Mouse (Mus musculus): ENCODE measurements around the gene Slc9a9. TPM values are rescaled to one million over a fixed set of nuclear protein-coding genes. Genes with fewer than 3 reads are reported as not detected.

The Slc9a9 gene
- polyA plus RNA-seq, 1 experiment from 2014 or later, result 6.1 TPM

DNA sequence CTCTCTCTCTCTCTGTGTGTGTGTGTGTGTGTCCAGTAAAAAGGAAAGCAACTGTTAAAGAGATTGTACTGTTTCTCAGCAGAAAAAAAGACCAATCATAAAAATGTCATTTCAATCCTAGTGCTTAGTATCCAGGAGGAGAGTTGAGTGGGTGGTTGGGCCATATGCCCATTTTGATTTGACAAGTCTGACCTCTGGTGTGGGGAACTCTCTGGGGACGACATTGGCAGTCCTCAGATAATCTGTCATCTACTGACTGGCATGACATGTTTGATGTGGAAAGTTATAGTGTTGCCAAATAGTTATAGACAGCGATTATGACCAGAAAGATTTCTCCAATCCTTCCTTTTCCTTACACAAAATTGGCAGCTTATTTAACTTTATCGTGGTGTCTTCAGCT lies 71.1 kb downstream of the Slc9a9 start:
- Histone ChIP-seq H3K36me3 (no peaks in the 10 kb centered on the region), H3K27me3 (no peaks in the 10 kb centered on the region), H3K9ac (replicated peaks) (no peak overlapping the region), H3K4me1 (replicated peaks) (0 out of 2 replicates have a peak, but pooled peaks cover 4% of the 10 kb centered on the region), H3K4me3 (replicated peaks) (no peak overlapping the region), H3K4me2 (replicated peaks) (no peak overlapping the region), H3K9me3 (no peaks in the 10 kb centered on the region), H3K27ac (no peak overlapping the region)
- ATAC-seq, result no peak
- 86% methylated on average over 3 of the region's 3 CpGs for WGBS

DNA sequence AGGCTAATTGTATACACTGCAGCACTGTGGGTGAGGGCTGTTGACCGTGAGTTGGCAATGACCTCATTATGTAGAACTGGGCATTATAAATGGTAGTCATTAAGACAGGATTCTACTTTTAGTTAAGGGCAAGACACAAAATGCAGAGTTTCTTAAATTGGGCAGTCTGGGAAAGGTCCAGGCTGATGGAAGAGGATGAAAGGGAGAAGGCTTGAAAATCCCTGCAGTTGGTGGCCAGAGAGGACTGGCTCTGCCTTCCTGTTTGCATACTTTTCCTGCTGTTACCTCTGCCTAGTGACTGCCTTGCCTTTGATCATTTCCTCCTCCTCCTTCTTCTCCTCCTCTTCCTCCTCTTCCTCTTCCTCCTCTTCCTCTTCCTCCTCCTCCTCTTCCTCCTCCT lies 73.6 kb downstream of the Slc9a9 start:
- no peak for ATAC-seq
- no peak overlapping the region for H3K4me3 ChIP-seq (replicated peaks)
- WGBS, result 91% methylated on average over 1 of the region's 1 CpGs
- no peaks in the 10 kb centered on the region for H3K9me3 ChIP-seq
- no peaks in the 10 kb centered on the region for H3K27me3 ChIP-seq
- H3K9ac ChIP-seq (replicated peaks), result no peak overlapping the region
- no peak overlapping the region for H3K27ac ChIP-seq
- H3K4me1 ChIP-seq (replicated peaks), result no peaks in the 10 kb centered on the region
- H3K36me3 ChIP-seq, result no peaks in the 10 kb centered on the region
- H3K4me2 ChIP-seq (replicated peaks), result no peak overlapping the region

- WGBS, result 46% methylated on average over 2 of the region's 2 CpGs
- Histone ChIP-seq H3K27ac (no peak overlapping the region), H3K9me3 (no peaks in the 10 kb centered on the region), H3K4me3 (replicated peaks) (no peak overlapping the region), H3K4me1 (replicated peaks) (peaks cover 14% of the 10 kb centered on the region; the same call in 1 of the 2 replicates), H3K9ac (replicated peaks) (no peak overlapping the region), H3K36me3 (no peaks in the 10 kb centered on the region), H3K4me2 (replicated peaks) (no peak overlapping the region), H3K27me3 (no peaks in the 10 kb centered on the region)
- ATAC-seq, result no peak
Measured at GRCm38 (mm10) chr9:94748503-94748902, 78.8 kb downstream of the Slc9a9 start.

DNA sequence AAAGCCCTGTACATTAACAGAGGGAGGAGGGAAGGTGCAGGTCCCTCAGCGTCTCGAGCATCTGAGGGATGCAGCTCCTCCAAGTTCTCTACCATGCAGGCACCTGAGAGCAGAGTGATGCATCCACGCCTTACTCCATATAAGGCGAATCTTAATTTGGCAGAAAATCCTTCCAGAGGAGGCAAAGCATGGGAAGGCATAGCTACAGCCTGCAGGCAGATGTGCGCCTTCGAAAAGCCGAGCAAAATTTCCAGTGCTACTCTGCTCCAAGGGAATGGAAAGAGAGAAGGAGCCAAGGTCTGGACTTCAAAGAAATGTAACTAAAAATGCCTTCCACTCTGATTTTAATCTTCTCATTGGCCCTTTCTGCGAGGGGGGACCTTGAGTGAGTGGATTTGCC lies 80.5 kb downstream of the Slc9a9 start:
- H3K9me3 ChIP-seq, result no peaks in the 10 kb centered on the region
- peak; percentile 30; the same call in 1 of the 2 replicates for ATAC-seq
- H3K4me3 ChIP-seq (replicated peaks), result no peak overlapping the region
- no peak overlapping the region for H3K9ac ChIP-seq (replicated peaks)
- H3K36me3 ChIP-seq, result no peaks in the 10 kb centered on the region
- 74% methylated on average over 8 of the region's 8 CpGs for WGBS
- peaks cover 14% of the 10 kb centered on the region; the same call in 1 of the 2 replicates for H3K4me1 ChIP-seq (replicated peaks)
- H3K27ac ChIP-seq, result no peak overlapping the region; the same call in 1 of the 2 replicates
- no peak overlapping the region for H3K4me2 ChIP-seq (replicated peaks)
- H3K27me3 ChIP-seq, result no peaks in the 10 kb centered on the region

GRCm38 (mm10) chr9:94750935-94751637 lies 81.4 kb downstream of the Slc9a9 start:
- H3K27ac ChIP-seq, result no peak overlapping the region; the same call in 1 of the 2 replicates
- H3K9me3 ChIP-seq, result no peaks in the 10 kb centered on the region
- H3K4me1 ChIP-seq (replicated peaks), result peaks cover 14% of the 10 kb centered on the region; the same call in 1 of the 2 replicates
- no peak overlapping the region for H3K4me2 ChIP-seq (replicated peaks)
- H3K9ac ChIP-seq (replicated peaks), result no peak overlapping the region
- 50% methylated on average over 19 of the region's 19 CpGs for WGBS
- ATAC-seq, result peak; percentile 48
- H3K36me3 ChIP-seq, result no peaks in the 10 kb centered on the region
- no peak overlapping the region for H3K4me3 ChIP-seq (replicated peaks)
- no peaks in the 10 kb centered on the region for H3K27me3 ChIP-seq

GRCm38 (mm10) chr9:94751638-94752021 lies 81.9 kb downstream of the Slc9a9 start:
- ATAC-seq, result no peak

DNA sequence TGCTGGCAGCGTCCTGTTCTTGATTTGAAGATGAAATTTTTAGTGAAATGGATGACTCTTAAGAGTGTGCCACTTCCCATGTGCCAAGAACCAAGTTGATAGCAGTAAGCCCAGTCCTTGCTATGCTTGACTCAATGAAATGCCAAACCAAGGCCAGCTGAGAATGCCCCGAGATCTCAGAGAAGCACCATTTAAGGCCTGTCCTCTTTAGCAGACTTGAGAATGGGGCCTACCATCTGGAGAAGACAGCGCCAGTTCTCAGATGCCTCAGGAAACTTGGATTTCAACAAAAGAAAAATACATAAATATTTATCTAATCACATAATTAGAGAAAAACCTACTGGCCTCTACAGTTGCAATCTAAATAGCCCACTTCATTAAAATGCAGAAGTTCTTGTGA lies 82.4 kb downstream of the Slc9a9 start:
- H3K27ac ChIP-seq, result no peak overlapping the region
- H3K4me2 ChIP-seq (replicated peaks), result no peak overlapping the region
- H3K9me3 ChIP-seq, result no peaks in the 10 kb centered on the region
- H3K4me3 ChIP-seq (replicated peaks), result no peak overlapping the region
- H3K27me3 ChIP-seq, result no peaks in the 10 kb centered on the region
- peaks cover 14% of the 10 kb centered on the region; the same call in 1 of the 2 replicates for H3K4me1 ChIP-seq (replicated peaks)
- 89% methylated on average over 3 of the region's 3 CpGs for whole genome bisulfite sequencing
- H3K36me3 ChIP-seq, result no peaks in the 10 kb centered on the region
- no peak overlapping the region for H3K9ac ChIP-seq (replicated peaks)
- no peak for ATAC-seq

More at GRCm38 (mm10) chr9:94751638-94752021, 81.9 kb downstream of the Slc9a9 start:
- H3K9ac ChIP-seq (replicated peaks), result no peak overlapping the region
- H3K27me3 ChIP-seq, result no peaks in the 10 kb centered on the region
- H3K9me3 ChIP-seq, result no peaks in the 10 kb centered on the region
- H3K4me2 ChIP-seq (replicated peaks), result no peak overlapping the region
- H3K36me3 ChIP-seq, result no peaks in the 10 kb centered on the region
- H3K4me1 ChIP-seq (replicated peaks), result peaks cover 14% of the 10 kb centered on the region; the same call in 1 of the 2 replicates
- WGBS, result 64% methylated on average over 10 of the region's 10 CpGs
- H3K27ac ChIP-seq, result no peak overlapping the region
- no peak overlapping the region for H3K4me3 ChIP-seq (replicated peaks)

DNA sequence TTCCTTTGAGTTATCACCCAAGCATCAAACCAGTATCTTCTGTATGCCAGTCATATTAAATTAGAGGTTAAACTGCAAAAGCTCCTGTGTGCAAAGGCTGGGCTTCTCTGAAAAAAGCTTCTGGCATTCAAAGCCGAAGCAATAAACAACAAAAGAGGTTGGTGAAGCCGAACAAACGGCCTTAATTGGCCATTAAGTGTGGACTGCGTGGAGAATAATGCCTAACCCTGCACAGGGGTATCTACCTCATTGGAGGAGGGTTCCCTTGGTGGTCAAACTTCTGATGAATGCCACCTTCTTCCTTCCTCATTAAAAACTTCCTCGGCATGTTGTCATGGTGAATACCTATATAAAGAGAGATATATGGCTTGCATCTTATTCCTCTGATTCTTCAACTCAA lies 90.2 kb downstream of the Slc9a9 start:
- Histone ChIP-seq H3K27ac (no peak overlapping the region), H3K4me3 (replicated peaks) (no peak overlapping the region), H3K9me3 (no peaks in the 10 kb centered on the region), H3K4me2 (replicated peaks) (no peak overlapping the region), H3K9ac (replicated peaks) (no peak overlapping the region), H3K4me1 (replicated peaks) (peaks cover 5% of the 10 kb centered on the region; the same call in 1 of the 2 replicates), H3K36me3 (no peaks in the 10 kb centered on the region), H3K27me3 (no peaks in the 10 kb centered on the region)
- WGBS, result 14% methylated on average over 5 of the region's 5 CpGs
- no peak for ATAC-seq

GRCm38 (mm10) chr9:94768114-94768513 lies 98.4 kb downstream of the Slc9a9 start:
- no peak overlapping the region for H3K9ac ChIP-seq (replicated peaks)
- no peak overlapping the region for H3K4me3 ChIP-seq (replicated peaks)
- WGBS, result 30% methylated on average over 6 of the region's 6 CpGs
- no peaks in the 10 kb centered on the region for H3K9me3 ChIP-seq
- no peaks in the 10 kb centered on the region for H3K36me3 ChIP-seq
- no peaks in the 10 kb centered on the region for H3K4me1 ChIP-seq (replicated peaks)
- peak; percentile 72 for ATAC-seq
- no peaks in the 10 kb centered on the region for H3K27me3 ChIP-seq
- H3K4me2 ChIP-seq (replicated peaks), result no peak overlapping the region
- no peak overlapping the region for H3K27ac ChIP-seq

GRCm38 (mm10) chr9:94768524-94768923 lies 98.8 kb downstream of the Slc9a9 start:
- peak; percentile 62; the same call in 1 of the 2 replicates for ATAC-seq
- WGBS, result 63% methylated on average over 4 of the region's 4 CpGs
- no peaks in the 10 kb centered on the region for H3K4me1 ChIP-seq (replicated peaks)
- no peaks in the 10 kb centered on the region for H3K27me3 ChIP-seq
- H3K4me2 ChIP-seq (replicated peaks), result no peak overlapping the region
- no peak overlapping the region for H3K4me3 ChIP-seq (replicated peaks)
- H3K36me3 ChIP-seq, result no peaks in the 10 kb centered on the region
- H3K9ac ChIP-seq (replicated peaks), result no peak overlapping the region
- H3K27ac ChIP-seq, result no peak overlapping the region
- H3K9me3 ChIP-seq, result no peaks in the 10 kb centered on the region

DNA sequence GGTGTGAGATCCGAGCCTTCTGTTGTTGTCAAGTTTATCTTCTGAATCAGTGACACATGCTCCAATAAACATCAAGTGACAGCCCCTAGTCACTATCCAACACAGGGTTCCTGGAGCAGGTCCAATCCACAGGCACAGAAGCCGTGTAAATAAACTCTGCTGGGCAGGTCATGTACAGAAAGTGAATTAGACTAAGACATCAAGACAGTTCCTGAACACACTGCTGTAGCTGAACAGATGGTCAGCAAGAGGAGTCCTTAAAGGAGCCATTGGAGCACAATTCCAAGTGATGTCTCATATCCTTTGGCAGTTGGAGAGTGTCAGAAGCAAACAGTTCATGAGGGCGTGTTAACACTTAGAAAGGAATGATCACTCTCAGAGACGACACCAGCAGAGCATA lies 103.6 kb downstream of the Slc9a9 start:
- no peak overlapping the region for H3K4me3 ChIP-seq (replicated peaks)
- H3K9me3 ChIP-seq, result no peaks in the 10 kb centered on the region
- no peak for ATAC-seq
- no peaks in the 10 kb centered on the region for H3K4me1 ChIP-seq (replicated peaks)
- H3K36me3 ChIP-seq, result no peaks in the 10 kb centered on the region
- no peaks in the 10 kb centered on the region for H3K27me3 ChIP-seq
- no peak overlapping the region for H3K27ac ChIP-seq
- 78% methylated on average over 4 of the region's 4 CpGs for WGBS
- H3K4me2 ChIP-seq (replicated peaks), result no peak overlapping the region
- no peak overlapping the region for H3K9ac ChIP-seq (replicated peaks)

GRCm38 (mm10) chr9:94788261-94788660 lies 118.6 kb downstream of the Slc9a9 start:
- 95% methylated on average over 3 of the region's 3 CpGs for WGBS
- ATAC-seq, result no peak
- no peaks in the 10 kb centered on the region for H3K9me3 ChIP-seq
- no peaks in the 10 kb centered on the region for H3K4me1 ChIP-seq (replicated peaks)
- no peak overlapping the region for H3K9ac ChIP-seq (replicated peaks)
- no peaks in the 10 kb centered on the region for H3K27me3 ChIP-seq
- H3K27ac ChIP-seq, result no peak overlapping the region
- no peak overlapping the region for H3K4me3 ChIP-seq (replicated peaks)
- H3K36me3 ChIP-seq, result no peaks in the 10 kb centered on the region
- H3K4me2 ChIP-seq (replicated peaks), result no peak overlapping the region

GRCm38 (mm10) chr9:94790966-94791365 lies 121.3 kb downstream of the Slc9a9 start:
- no peak overlapping the region for H3K9ac ChIP-seq (replicated peaks)
- H3K36me3 ChIP-seq, result no peaks in the 10 kb centered on the region
- no peaks in the 10 kb centered on the region for H3K27me3 ChIP-seq
- no peak overlapping the region for H3K4me2 ChIP-seq (replicated peaks)
- H3K27ac ChIP-seq, result no peak overlapping the region
- H3K4me1 ChIP-seq (replicated peaks), result no peaks in the 10 kb centered on the region
- no peak overlapping the region for H3K4me3 ChIP-seq (replicated peaks)
- no peak for ATAC-seq
- WGBS, result 97% methylated on average over 2 of the region's 2 CpGs
- no peaks in the 10 kb centered on the region for H3K9me3 ChIP-seq
